Mouse (Mus musculus) testis, adult 2 months (tissue): Measurements from ENCODE around the gene S100a11. TPM values are rescaled to one million over a fixed set of nuclear protein-coding genes. Genes with fewer than 3 reads are reported as not detected.
A peak's percentile ranks its signal among the peaks of the same experiment; 100 is the strongest.
"Not testable (repeated sequence)": the region's sequence is repeated elsewhere in the genome, so short reads cannot be mapped to it uniquely, and the experiment has no call there.

Experiments
- H3K27ac ChIP-seq: fragments of 200-500 bp; 2 replicates; pipeline ENCODE4 v1.5.1; 2012; ENCODE audit warnings: low read depth, low read length; ENCODE audit not compliant: control insufficient read depth, insufficient read depth
- H3K27me3 ChIP-seq: fragments of 200-500 bp; 2 replicates; pipeline ENCODE4 v1.6.1; 2012; ENCODE audit warnings: mild to moderate bottlenecking, low read length, moderate library complexity; ENCODE audit not compliant: control insufficient read depth, insufficient read depth
- H3K36me3 ChIP-seq: fragments of 200-500 bp; 2 replicates; pipeline ENCODE4 v1.6.1; 2012; ENCODE audit warnings: mild to moderate bottlenecking, low read length; ENCODE audit not compliant: control insufficient read depth, insufficient read depth
- H3K4me1 ChIP-seq: fragments of 200-500 bp; 2 replicates; pipeline ENCODE4 v1.6.1; 2012; ENCODE audit warnings: low read length; ENCODE audit not compliant: control insufficient read depth, insufficient read depth
- H3K4me3 ChIP-seq: fragments of 200-500 bp; 2 replicates; pipeline ENCODE4 v1.5.1; 2012; ENCODE audit warnings: low read depth, mild to moderate bottlenecking, low read length, moderate library complexity, mixed read lengths; ENCODE audit not compliant: control insufficient read depth
- CTCF ChIP-seq: fragments of 200-500 bp; IDR thresholded peaks from 2 replicates; pipeline ENCODE4 v1.5.1; 2012; ENCODE audit warnings: low read depth, mild to moderate bottlenecking, inconsistent platforms, low read length, moderate library complexity; ENCODE audit not compliant: control insufficient read depth, insufficient read depth, insufficient replicate concordance
- POLR2A ChIP-seq: fragments of 200-500 bp; IDR thresholded peaks from 2 replicates; pipeline ENCODE4 v1.6.1; 2012; ENCODE audit warnings: low read depth, mild to moderate bottlenecking, inconsistent platforms, low read length, moderate library complexity; ENCODE audit not compliant: control insufficient read depth
- polyA plus RNA-seq: library from polyadenylated mRNA; depleted of rRNA; stranded (reverse); fragments of >200 nt; gene quantifications from 2 replicates; pipeline ENCODE4 v1.2.3, GENCODE M21; 2012

Gene S100a11
- polyA plus RNA-seq, 1 experiment, result 22.1 TPM

DNA sequence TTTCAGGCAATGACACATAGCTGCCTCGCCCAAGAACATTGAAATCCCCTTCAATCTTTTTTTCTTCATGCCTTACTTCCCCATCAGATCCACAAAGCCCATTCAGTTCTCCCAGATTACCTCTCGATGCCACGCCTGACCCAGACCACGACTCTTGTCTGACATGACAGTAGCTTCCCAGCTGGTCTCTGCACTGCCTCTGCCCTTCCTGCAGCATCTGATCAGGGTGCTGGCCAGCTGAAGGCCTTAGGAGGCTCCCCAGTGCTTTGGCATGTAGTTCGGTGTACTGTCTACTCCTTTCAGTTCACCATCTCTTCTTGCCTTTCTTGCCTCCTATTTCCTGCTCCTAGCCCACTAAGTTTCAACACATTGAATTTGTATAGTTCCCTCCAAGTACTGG lies 8.5 kb downstream of the S100a11 start:
- H3K27ac ChIP-seq, result no peak overlapping the region
- H3K4me3 ChIP-seq, result no peak overlapping the region
- no peak for TF ChIP-seq POLR2A
- TF ChIP-seq CTCF, result no peak
- H3K27me3 ChIP-seq, result no peaks in the 10 kb centered on the region
- H3K36me3 ChIP-seq, result no peaks in the 10 kb centered on the region
- H3K4me1 ChIP-seq, result no peaks in the 10 kb centered on the region

DNA sequence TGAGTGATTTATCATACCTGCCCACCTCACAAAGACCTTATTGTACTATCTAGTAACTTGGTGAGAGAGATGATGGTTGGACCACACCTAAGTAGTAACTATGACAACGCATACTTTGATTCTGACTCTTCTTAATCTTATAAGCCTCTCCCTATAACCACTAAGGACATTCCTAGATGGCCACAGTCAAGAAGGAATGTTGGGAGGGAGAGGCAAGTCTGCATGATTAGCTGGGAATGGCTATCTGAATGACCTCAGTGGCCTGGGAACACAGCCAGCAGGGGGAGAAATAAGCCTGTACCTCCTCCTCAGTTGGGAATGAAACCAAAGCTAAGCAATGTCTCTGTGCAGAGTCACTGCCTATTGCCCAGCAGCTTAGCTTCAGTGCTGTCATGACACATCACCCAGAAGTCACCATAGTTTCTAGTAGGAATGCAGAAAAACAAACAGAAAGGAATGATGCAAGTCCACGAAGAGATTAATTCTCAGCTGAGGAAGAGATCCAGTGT lies 16.8 kb downstream of the S100a11 start:
- TF ChIP-seq POLR2A (no peak), CTCF (no peak)

DNA sequence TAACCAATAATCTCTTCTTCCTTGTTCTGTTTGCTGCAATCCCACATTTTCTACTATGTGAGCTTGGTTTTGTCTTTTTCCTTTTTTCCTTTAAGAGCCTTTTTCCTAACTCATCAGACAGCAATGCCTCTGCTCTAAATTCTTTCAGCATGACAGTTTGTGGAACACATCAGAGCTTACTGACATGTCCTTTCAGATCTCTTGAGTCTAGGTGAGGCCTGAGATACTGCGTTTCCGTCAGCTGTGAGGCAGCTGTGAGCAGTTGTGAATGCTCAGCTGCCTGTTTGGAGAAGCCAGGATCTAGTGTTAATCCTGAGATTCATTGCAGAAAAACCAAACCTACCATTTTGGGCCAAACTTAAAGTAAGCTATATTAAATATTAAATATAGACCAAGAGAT lies 18.2 kb downstream of the S100a11 start:
- Histone ChIP-seq H3K27me3 (no peaks in the 10 kb centered on the region), H3K4me3 (no peak overlapping the region), H3K27ac (no peak overlapping the region), H3K4me1 (no peaks in the 10 kb centered on the region), H3K36me3 (no peaks in the 10 kb centered on the region)
- TF ChIP-seq POLR2A, result no peak
- no peak for TF ChIP-seq CTCF

More for the DNA sequence above, 16.8 kb downstream of the S100a11 start:
- Histone ChIP-seq H3K27me3 (no peaks in the 10 kb centered on the region), H3K4me1 (no peaks in the 10 kb centered on the region), H3K36me3 (no peaks in the 10 kb centered on the region), H3K27ac (no peak overlapping the region), H3K4me3 (no peak overlapping the region)

DNA sequence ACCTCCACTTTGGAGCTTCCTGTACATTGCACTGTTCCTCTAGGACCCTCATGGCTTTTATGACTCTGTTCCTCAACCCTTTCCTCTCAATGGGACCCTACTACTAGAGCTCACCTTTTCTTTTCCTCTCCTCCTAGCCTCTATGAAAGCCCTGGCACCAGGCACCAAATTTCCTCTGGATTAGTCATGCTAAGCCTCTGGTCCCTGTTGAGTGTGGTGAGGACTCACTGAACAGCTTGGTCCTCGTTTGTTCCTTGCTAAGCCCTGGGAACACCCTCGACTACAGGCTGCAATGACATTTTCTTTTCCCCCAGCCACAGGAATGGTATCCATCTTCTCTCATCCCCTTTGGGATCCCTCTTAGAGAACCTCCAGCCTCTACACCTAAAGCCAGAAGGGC lies 21.2 kb downstream of the S100a11 start:
- Histone ChIP-seq H3K27me3 (no peaks in the 10 kb centered on the region), H3K36me3 (no peaks in the 10 kb centered on the region), H3K27ac (no peak overlapping the region), H3K4me1 (no peaks in the 10 kb centered on the region), H3K4me3 (no peak overlapping the region)
- TF ChIP-seq POLR2A (no peak), CTCF (no peak)

DNA sequence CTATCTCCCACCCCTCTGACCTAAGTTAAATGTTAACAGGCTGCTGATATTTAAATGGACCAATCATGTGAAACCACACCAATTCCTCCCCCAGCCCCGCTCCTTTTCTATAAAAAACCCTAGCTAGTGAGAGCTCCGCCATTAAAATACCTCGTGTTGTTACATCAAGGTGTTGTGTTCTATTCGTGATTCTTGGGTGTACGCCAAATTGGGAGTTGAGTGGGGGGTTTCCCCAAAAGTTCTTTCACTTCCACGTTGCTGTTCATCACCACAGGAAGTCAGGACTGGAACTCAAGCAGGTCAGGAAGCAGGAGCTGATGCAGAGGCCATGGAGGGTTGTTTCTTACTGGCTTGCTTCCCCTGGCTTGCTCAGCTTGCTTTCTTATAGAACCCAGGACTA lies 23.9 kb downstream of the S100a11 start:
- not testable (repeated sequence) for H3K27me3 ChIP-seq, H3K36me3 ChIP-seq, H3K4me1 ChIP-seq, H3K27ac ChIP-seq, H3K4me3 ChIP-seq

DNA sequence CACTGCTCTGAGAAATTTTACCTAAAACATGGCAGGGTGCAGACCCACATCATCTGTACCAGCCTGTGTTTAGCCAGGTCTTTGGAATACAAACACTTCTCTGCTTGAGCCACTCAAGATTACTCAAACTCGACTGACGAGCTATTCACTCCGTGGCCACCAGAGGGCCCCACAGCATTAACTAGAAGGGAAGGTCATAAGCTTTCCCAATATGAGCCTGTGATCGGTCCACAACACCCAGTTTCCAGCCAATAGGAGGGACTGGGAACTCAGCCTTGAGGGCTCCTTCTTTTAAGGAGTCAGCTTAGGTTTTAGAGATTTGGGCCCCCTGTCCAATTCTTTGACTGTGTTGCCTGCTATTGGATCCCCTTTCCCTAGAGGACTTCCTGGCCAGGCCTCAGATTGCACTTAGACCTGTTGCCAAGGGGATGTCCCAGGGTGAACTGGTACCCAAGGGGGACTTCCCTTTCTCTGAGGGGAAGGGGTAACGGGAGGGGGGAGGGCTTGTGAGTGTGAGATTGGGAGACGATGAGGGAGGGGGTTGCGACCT lies 26.9 kb downstream of the S100a11 start:
- no peaks in the 10 kb centered on the region for H3K27me3 ChIP-seq
- TF ChIP-seq CTCF (peak; percentile 59; the same call in 1 of the 2 replicates), POLR2A (no peak)
- H3K36me3 ChIP-seq, result no peaks in the 10 kb centered on the region
- H3K27ac ChIP-seq, result no peak overlapping the region
- H3K4me1 ChIP-seq, result peaks cover 6% of the 10 kb centered on the region
- no peak overlapping the region for H3K4me3 ChIP-seq

DNA sequence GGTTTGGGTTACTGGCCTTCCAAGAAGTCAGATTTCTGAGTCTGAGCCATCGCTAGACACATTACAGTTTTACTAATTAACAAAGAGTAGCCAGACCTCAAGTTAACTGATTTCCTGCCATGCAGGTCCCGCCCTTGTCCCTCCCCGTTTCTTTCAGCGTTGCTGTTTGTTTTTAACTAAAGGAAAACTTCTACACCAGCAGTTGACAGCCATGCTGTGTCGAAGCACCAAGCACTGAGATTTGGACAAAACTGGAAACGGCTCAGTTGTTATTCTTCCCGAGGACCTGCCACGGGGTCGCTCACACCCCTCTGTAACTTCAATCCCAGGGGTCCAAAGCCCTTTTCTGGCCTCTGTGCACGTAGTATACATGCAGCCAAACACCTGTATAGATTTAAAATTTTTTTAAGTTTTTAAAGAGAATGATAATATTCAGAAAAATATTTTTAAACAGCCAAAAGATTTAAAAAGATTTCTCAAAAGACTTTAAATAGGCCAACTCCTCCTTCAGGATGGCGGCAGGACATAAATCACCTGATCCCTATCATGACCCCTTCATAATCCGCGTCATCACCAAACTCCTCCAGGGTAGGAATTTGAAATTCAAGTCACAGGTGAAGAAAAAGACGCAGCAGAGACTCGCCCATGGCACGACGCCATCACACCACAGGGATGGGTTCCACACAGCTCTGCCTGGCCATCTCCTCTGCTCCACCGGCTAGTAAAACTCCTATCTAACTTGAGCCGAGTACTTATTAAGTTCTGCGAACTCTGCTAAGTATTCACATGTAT lies 27.7 kb downstream of the S100a11 start:
- Histone ChIP-seq H3K27ac (no peak overlapping the region), H3K27me3 (no peaks in the 10 kb centered on the region), H3K36me3 (no peaks in the 10 kb centered on the region), H3K4me1 (peaks cover 6% of the 10 kb centered on the region), H3K4me3 (peak overlapping the region; percentile 10; the same call in 1 of the 2 replicates)
- TF ChIP-seq CTCF (no peak), POLR2A (no peak)
